Mouse (Mus musculus): ENCODE measurements around the gene Pth1r.

DNA sequence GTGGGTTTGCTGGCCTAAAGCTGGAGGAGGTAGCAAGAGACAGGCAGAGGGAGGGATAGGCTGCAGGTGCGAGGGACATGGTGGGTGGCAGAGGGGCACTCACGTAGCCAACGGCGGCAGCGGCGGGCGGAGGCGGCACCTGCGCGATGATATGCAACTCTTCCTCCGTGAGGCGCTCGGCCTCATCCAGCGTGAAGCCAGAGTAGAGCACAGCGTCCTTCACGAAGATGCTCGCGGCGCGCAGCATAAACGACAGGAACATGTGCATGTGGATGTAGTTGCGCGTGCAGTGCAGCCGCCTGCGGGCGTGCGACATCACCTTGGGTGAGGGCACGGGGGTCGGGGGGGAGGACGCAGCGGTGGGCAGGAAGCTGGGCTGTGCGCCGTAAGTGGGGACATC, 20.1 kb downstream of the Pth1r start:
- TF ChIP-seq CTCF (IDR thresholded peaks at IDR 0.05; ENCODE audit: low read depth, low read length), result no peak
- TF ChIP-seq POLR2A (IDR thresholded peaks at IDR 0.05; ENCODE audit: extremely low read depth, insufficient read depth, low read length), result no peak
